Mouse (Mus musculus) testis, adult 2 months (tissue): ENCODE measurements around the gene Cdhr2. TPM values are rescaled to one million over a fixed set of nuclear protein-coding genes. Genes with fewer than 3 reads are reported as not detected.

Experiments
- H3K27ac ChIP-seq: fragments of 200-500 bp; 2 replicates; pipeline ENCODE4 v1.5.1; 2012; ENCODE audit warnings: low read depth, low read length; ENCODE audit not compliant: control insufficient read depth, insufficient read depth
- H3K27me3 ChIP-seq: fragments of 200-500 bp; 2 replicates; pipeline ENCODE4 v1.6.1; 2012; ENCODE audit warnings: mild to moderate bottlenecking, low read length, moderate library complexity; ENCODE audit not compliant: control insufficient read depth, insufficient read depth
- H3K36me3 ChIP-seq: fragments of 200-500 bp; 2 replicates; pipeline ENCODE4 v1.6.1; 2012; ENCODE audit warnings: mild to moderate bottlenecking, low read length; ENCODE audit not compliant: control insufficient read depth, insufficient read depth
- H3K4me1 ChIP-seq: fragments of 200-500 bp; 2 replicates; pipeline ENCODE4 v1.6.1; 2012; ENCODE audit warnings: low read length; ENCODE audit not compliant: control insufficient read depth, insufficient read depth
- H3K4me3 ChIP-seq: fragments of 200-500 bp; 2 replicates; pipeline ENCODE4 v1.5.1; 2012; ENCODE audit warnings: low read depth, mild to moderate bottlenecking, low read length, moderate library complexity, mixed read lengths; ENCODE audit not compliant: control insufficient read depth
- CTCF ChIP-seq: fragments of 200-500 bp; IDR thresholded peaks from 2 replicates; pipeline ENCODE4 v1.5.1; 2012; ENCODE audit warnings: low read depth, mild to moderate bottlenecking, inconsistent platforms, low read length, moderate library complexity; ENCODE audit not compliant: control insufficient read depth, insufficient read depth, insufficient replicate concordance
- POLR2A ChIP-seq: fragments of 200-500 bp; IDR thresholded peaks from 2 replicates; pipeline ENCODE4 v1.6.1; 2012; ENCODE audit warnings: low read depth, mild to moderate bottlenecking, inconsistent platforms, low read length, moderate library complexity; ENCODE audit not compliant: control insufficient read depth
- polyA plus RNA-seq: library from polyadenylated mRNA; depleted of rRNA; stranded (reverse); fragments of >200 nt; gene quantifications from 2 replicates; pipeline ENCODE4 v1.2.3, GENCODE M21; 2012

The Cdhr2 gene
- polyA plus RNA-seq, 1 experiment, result 1.1 TPM

DNA sequence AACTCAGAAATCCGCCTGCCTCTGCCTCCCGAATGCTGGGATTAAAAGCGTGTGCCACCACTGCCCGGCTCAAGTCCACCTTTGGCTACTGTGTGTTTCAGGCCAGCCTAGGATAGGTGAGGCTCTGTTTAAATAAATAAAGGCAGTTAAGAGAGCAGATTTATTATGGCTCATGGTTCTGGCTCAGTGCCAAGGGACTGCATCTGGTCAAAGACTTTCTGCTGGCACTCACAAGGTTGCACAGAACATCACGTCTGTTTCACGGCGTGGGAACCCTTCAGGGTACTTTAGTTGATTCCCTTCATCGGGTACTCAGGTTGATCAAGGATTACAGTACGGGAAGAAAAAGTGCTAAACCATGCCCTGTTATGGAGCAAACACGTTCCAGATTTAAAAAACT, 13.7 kb downstream of the Cdhr2 start:
- Histone ChIP-seq H3K27me3 (no peaks in the 10 kb centered on the region), H3K27ac (no peak overlapping the region), H3K36me3 (no peaks in the 10 kb centered on the region), H3K4me1 (no peaks in the 10 kb centered on the region; the same call in 1 of the 2 replicates), H3K4me3 (no peak overlapping the region)
- TF ChIP-seq CTCF (no peak), POLR2A (no peak)

DNA sequence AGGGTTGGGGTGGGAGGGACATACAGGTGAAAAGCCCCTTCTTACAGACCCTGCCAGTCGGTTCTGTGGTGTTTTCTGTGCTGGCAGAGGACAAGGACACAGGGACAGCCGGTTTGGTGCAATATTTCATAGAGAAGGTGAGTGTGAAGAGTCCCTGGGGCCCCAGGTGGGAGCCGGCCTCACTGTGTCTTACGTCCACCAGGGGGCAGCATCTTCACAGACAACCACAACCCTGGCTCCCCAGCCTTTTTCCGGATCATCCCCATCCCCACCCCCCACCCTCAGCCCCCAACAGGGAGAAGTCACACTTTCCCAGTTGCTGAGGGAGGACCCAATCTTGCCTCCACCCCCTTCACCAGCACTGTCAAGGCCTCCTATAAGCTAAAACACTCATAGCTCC, 15.7 kb downstream of the Cdhr2 start:
- Histone ChIP-seq H3K36me3 (no peaks in the 10 kb centered on the region), H3K27me3 (no peaks in the 10 kb centered on the region), H3K27ac (no peak overlapping the region), H3K4me3 (no peak overlapping the region), H3K4me1 (no peaks in the 10 kb centered on the region; the same call in 1 of the 2 replicates)
- TF ChIP-seq CTCF (peak; percentile 69), POLR2A (no peak)

DNA sequence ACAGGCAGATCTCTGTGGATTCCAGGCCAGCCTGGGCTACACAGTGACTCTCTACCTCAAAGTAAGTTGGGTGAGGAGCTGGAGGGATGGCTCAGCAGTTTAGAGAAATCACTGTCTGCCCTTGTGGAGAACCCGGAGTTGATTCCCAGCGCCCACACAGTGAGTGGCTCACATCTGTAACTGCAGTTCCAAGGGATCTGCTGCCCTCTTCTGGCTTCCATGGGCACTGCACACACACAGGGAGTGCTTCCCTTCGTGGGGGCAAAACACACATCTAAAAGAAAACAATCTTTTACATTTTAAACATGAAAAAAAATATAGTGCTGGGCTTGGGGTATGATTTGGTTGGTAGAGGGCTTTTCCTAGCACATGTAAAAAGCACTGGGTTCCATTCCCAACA, 21.9 kb downstream of the Cdhr2 start:
- no peaks in the 10 kb centered on the region for H3K36me3 ChIP-seq
- H3K27ac ChIP-seq, result no peak overlapping the region
- no peaks in the 10 kb centered on the region; the same call in 1 of the 2 replicates for H3K4me1 ChIP-seq
- no peaks in the 10 kb centered on the region for H3K27me3 ChIP-seq
- no peak overlapping the region for H3K4me3 ChIP-seq
- no peak for TF ChIP-seq POLR2A
- TF ChIP-seq CTCF, result peak; percentile 77; the same call in 1 of the 2 replicates

DNA sequence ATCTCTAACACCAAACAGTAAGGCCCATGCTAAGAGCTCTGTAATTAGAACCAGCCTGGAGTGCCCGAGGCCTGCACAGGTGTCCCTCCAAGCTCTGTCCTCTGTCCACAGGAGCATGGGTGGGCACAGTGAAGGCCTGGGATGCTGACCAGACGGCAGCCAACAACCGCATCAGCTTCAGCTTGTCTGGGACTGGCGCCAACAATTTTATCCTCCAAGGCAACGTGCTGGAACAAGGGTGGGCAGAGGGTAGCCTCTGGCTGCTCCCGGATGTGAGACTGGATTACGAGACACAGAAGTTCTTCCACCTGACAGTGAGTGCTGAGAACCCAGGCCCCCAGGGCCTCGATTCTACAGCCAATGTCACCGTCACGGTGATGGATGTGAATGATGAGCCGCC, 24.9 kb downstream of the Cdhr2 start:
- Histone ChIP-seq H3K27me3 (no peaks in the 10 kb centered on the region), H3K36me3 (no peaks in the 10 kb centered on the region), H3K4me3 (no peak overlapping the region), H3K27ac (no peak overlapping the region), H3K4me1 (no peaks in the 10 kb centered on the region)
- TF ChIP-seq CTCF, result no peak
- TF ChIP-seq POLR2A, result no peak

DNA sequence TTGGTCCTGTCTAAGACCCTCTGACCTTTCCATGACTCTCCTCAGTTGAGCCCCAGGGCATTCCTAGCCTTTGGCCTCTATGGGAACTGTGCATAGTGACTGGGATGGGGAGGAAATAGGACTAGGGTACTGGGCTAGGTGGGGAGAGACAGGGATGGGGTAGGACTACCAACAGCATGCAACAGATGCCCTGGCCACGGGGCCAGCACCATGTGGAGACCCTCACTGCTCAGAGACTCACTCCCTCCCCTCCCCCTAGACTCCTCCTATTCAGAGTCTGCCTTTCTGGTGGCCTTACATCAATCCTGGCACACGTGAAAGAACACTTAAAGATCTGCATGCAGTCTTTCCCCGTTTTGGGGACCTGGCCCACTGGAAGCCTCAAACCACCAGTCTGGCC, 35.7 kb downstream of the Cdhr2 start:
- Histone ChIP-seq H3K4me1 (peaks cover 13% of the 10 kb centered on the region), H3K27me3 (no peaks in the 10 kb centered on the region), H3K27ac (no peak overlapping the region), H3K36me3 (no peaks in the 10 kb centered on the region), H3K4me3 (no peak overlapping the region)
- TF ChIP-seq CTCF (no peak), POLR2A (no peak)

DNA sequence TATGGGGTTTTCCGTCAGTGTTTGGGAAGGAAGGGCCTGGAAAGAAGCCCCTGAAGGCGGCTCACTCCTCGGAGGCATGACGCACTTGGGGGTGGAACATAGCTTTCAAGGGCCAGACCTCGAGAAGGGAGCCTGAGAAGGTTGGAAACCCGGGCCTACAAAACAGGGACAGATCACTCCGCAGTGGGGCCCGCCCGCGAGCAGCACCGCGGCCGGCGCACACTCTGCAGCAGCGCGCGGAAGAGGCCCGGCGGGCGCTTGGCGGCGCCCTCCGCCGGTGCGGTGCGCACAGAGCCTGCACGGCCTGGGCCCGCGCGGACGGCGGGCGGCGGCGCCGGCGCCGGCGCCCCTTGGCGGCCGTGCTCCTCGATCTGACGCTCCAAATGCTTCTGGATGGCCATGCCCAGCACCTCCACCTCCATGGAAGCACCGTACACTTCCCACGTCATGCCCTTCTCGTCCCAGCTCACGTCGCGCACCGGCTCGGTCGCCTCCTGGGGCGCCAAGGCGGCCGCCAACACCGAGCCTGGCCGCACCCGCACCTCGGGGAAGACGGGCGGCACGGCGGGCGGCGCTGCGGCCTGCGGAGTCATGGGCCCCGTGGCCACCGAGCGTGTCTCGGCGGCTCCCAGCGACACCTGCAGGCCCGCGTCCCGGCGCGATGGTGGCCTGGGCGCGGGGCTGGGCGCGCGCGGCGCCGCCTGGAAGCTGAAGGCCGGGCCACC, 36.4 kb downstream of the Cdhr2 start:
- no peak overlapping the region for H3K27ac ChIP-seq
- no peaks in the 10 kb centered on the region for H3K36me3 ChIP-seq
- peaks cover 13% of the 10 kb centered on the region for H3K4me1 ChIP-seq
- no peak for TF ChIP-seq POLR2A
- TF ChIP-seq CTCF, result no peak
- peak overlapping the region; percentile 71 for H3K4me3 ChIP-seq
- no peaks in the 10 kb centered on the region for H3K27me3 ChIP-seq

DNA sequence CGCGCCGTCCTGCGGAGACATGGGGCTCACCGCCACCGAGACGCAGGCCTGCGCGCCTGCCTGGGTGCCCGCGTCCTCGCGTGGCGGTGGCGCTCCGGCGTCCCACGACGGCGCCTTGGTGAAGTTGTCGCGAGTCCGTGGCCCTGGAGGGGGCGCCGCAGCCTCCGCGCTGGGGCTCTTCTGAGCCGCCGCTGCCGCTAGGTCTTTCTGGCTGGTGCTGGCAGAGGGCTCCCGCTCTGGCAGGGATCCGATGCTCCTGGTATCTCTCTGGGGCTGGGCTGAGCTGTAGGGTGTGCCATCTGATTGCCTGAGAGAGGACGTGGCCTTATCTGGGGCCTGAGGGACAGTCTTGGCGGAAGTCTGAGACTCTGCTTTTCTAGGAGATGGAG, 36.9 kb downstream of the Cdhr2 start:
- TF ChIP-seq CTCF (no peak), POLR2A (no peak)
- no peak overlapping the region for H3K27ac ChIP-seq
- no peaks in the 10 kb centered on the region for H3K36me3 ChIP-seq
- H3K27me3 ChIP-seq, result no peaks in the 10 kb centered on the region
- peaks cover 13% of the 10 kb centered on the region for H3K4me1 ChIP-seq
- no peak overlapping the region; the same call in 1 of the 2 replicates for H3K4me3 ChIP-seq
